Mouse (Mus musculus): Measurements from ENCODE around the gene Cenpx.
"Not testable (repeated sequence)": the region's sequence is repeated elsewhere in the genome, so short reads cannot be mapped to it uniquely, and the experiment has no call there.

Gene Cenpx

DNA sequence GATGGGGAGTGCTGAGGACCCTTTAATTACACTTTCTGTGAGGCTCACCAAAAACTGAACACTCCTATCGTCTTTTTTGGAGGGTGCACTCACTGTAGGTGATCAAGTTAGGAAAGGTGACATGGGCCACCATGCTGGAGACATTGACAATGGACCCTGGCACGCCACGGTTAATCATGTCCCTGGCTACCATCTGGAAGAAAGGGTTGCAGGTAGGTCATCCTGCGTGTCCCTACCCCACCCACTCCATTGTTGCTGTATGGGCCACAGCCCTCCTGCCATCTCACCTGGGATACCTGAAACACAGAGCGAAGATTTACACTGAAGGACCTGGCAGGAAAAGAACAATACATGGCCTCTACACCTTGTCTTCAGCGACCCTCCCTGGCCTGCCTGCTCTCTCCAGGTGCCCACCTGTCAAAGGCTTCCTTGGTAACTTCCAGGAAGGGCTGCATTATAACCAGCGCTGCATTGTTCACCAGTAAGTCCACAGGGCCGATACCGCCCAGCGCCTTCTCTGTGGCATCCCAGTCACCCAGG, 16.9 kb upstream of the Cenpx start:
- H3K36me3 ChIP-seq (ENCODE audit: control insufficient read depth, insufficient read depth, low read length, poor library complexity, severe bottlenecking): no peaks in the 10 kb centered on the region
- H3K27me3 ChIP-seq (ENCODE audit: control insufficient read depth, insufficient read depth, low read length, poor library complexity, severe bottlenecking): no peaks in the 10 kb centered on the region
- no peak for DNase-seq (ENCODE audit: low read depth, low spot score)

DNA sequence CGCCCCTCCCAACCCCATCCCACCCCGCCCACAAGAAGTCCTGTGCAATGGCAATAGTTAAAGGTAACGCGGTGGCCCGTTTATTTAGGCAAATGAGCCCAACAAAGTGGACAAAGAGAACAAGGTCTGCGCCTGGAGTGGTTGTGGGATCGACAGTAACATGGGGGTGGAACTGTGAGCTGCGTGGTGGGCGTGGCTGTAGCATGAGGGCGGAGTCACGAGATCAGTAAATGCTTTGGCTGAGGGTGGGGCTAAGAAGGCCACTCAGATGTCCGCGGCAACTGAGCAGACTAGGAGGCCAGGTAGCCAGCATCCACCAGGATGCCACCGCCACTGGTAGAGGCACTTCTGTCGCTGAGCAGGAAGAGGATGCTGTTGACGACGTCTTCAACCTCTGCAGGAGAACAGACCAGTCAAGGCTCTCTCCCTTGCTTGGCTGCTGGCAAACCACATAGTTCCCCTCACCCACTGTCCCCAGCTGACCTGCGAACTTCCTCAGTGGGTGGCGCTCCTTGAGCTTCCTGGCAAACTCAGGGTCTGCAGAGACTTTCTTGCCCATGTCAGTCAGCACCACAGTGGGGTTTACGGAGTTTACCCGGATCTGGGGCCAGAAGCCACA, 16.0 kb upstream of the Cenpx start:
- H3K27me3 ChIP-seq (ENCODE audit: control insufficient read depth, insufficient read depth, low read length, poor library complexity, severe bottlenecking); H3K36me3 ChIP-seq (ENCODE audit: control insufficient read depth, insufficient read depth, low read length, poor library complexity, severe bottlenecking): not testable (repeated sequence)
- peak; percentile 67 for DNase-seq (ENCODE audit: low read depth, low spot score)

DNA sequence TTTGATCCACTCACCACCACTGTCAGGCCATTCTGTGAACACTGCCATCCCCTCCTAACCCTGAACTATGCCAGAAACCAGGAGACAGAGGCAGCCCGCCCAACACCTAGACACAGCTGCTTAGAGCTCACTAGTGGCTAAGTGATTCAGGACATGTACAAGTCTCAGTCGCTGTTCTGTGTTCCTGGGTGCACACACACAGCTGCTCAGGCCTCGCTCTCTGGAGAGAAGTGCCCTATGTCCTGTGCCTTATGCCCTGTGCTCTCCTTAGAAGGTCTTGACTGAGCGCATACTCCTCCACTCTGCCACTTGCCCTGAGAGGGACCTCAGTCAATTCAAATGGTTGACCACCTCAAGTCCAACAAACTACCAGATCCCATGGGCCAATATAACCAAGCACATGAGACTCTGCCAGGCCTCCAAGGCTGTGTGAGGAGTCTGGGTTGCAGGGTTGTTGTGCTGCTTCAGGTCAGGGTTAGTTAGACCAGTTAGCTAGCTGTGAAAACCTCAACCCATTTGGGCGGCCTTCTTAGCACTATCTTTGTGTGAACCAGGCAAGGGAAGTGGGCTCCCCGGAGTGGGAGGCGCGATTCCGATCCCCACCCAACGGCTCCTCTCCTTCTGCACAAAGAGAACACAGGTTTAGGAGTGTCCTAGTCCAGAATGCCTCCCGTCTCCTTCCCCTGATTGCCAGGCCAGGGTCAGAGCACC, 15.1 kb upstream of the Cenpx start:
- H3K27me3 ChIP-seq (ENCODE audit: control insufficient read depth, insufficient read depth, low read length, poor library complexity, severe bottlenecking): no peaks in the 10 kb centered on the region
- no peaks in the 10 kb centered on the region for H3K36me3 ChIP-seq (ENCODE audit: control insufficient read depth, insufficient read depth, low read length, poor library complexity, severe bottlenecking)
- no peak for DNase-seq (ENCODE audit: low read depth, low spot score)

GRCm38 (mm10) chr11:120727564-120727963, 14.0 kb upstream of the Cenpx start:
- Histone ChIP-seq H3K36me3 (ENCODE audit: control insufficient read depth, insufficient read depth, low read length, poor library complexity, severe bottlenecking) (no peaks in the 10 kb centered on the region), H3K27me3 (ENCODE audit: control insufficient read depth, insufficient read depth, low read length, poor library complexity, severe bottlenecking) (no peaks in the 10 kb centered on the region)
- DNase-seq (ENCODE audit: low read depth, low spot score): no peak

GRCm38 (mm10) chr11:120727169-120727527, 13.6 kb upstream of the Cenpx start, which contains the start of gene Dcxr:
Gene Dcxr (minus strand): TSS chr11:120727281.
- no peaks in the 10 kb centered on the region for H3K27me3 ChIP-seq (ENCODE audit: control insufficient read depth, insufficient read depth, low read length, poor library complexity, severe bottlenecking)
- DNase-seq (ENCODE audit: low read depth, low spot score): peak; percentile 88
- no peaks in the 10 kb centered on the region for H3K36me3 ChIP-seq (ENCODE audit: control insufficient read depth, insufficient read depth, low read length, poor library complexity, severe bottlenecking)

- Histone ChIP-seq H3K36me3 (ENCODE audit: control insufficient read depth, insufficient read depth, low read length, poor library complexity, severe bottlenecking) (no peaks in the 10 kb centered on the region), H3K27me3 (ENCODE audit: control insufficient read depth, insufficient read depth, low read length, poor library complexity, severe bottlenecking) (no peaks in the 10 kb centered on the region)
- no peak for DNase-seq (ENCODE audit: low read depth, low spot score)
Measured at GRCm38 (mm10) chr11:120726243-120727168, 13.0 kb upstream of the Cenpx start.

DNA sequence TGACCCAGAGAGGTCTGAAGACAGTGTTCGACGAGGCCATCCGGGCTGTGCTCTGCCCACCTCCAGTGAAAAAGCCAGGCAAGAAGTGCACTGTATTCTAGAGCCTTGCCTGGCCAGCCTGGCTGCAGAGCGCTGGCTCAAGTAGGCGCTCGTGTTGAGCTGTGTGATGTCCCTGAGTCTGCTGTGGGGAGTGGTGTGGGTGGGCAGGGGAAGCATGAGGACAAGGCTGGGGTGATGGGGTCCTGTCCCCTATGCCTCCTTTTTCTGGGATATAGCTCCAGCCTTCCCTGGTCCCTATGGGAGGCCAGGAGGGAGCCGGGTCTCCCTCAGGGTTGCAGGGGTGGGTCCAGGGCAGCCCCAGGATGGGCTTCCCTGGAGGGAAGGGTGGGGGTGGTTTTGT, 10.0 kb upstream of the Cenpx start:
- no peak for DNase-seq (ENCODE audit: low read depth, low spot score)
- no peaks in the 10 kb centered on the region for H3K27me3 ChIP-seq (ENCODE audit: control insufficient read depth, insufficient read depth, low read length, poor library complexity, severe bottlenecking)
- H3K36me3 ChIP-seq (ENCODE audit: control insufficient read depth, insufficient read depth, low read length, poor library complexity, severe bottlenecking): no peaks in the 10 kb centered on the region

DNA sequence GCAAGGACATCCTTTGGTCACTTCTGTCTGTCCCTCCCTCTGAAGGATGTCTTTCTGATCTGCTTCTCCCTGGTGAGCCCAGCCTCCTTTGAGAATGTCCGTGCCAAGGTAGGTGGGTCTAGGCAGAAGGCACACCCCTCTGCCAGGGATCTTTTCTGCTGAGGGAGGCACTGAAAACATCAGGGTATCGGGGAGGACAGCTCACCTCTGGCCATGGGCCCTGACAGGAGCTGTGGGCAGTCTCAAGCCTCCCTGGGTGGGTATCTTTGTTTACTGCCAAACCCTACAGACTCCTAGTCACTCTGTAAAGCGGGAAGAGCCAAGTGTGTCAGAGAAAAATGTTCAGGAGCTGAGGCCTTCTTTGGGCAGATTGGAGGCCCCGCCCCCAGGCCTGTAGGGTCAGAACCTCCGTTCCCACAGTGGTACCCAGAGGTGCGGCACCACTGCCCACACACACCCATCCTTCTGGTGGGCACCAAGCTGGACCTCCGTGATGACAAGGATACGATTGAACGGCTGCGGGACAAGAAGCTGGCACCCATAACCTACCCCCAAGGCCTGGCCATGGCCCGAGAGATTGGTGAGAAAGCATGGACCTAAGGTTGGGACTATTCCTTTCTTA, 9.3 kb upstream of the Cenpx start:
- Histone ChIP-seq H3K27me3 (ENCODE audit: control insufficient read depth, insufficient read depth, low read length, poor library complexity, severe bottlenecking) (no peaks in the 10 kb centered on the region), H3K36me3 (ENCODE audit: control insufficient read depth, insufficient read depth, low read length, poor library complexity, severe bottlenecking) (peaks cover under 1% of the 10 kb centered on the region)
- no peak for DNase-seq (ENCODE audit: low read depth, low spot score)

- Histone ChIP-seq H3K36me3 (ENCODE audit: control insufficient read depth, insufficient read depth, low read length, poor library complexity, severe bottlenecking) (peaks cover 3% of the 10 kb centered on the region), H3K27me3 (ENCODE audit: control insufficient read depth, insufficient read depth, low read length, poor library complexity, severe bottlenecking) (no peaks in the 10 kb centered on the region)
- DNase-seq (ENCODE audit: low read depth, low spot score): no peak
Measured at GRCm38 (mm10) chr11:120722067-120722630, 8.6 kb upstream of the Cenpx start.

- DNase-seq (ENCODE audit: low read depth, low spot score): peak; percentile 42
- Histone ChIP-seq H3K27me3 (ENCODE audit: control insufficient read depth, insufficient read depth, low read length, poor library complexity, severe bottlenecking) (no peaks in the 10 kb centered on the region), H3K36me3 (ENCODE audit: control insufficient read depth, insufficient read depth, low read length, poor library complexity, severe bottlenecking) (peaks cover 3% of the 10 kb centered on the region)
Measured at GRCm38 (mm10) chr11:120721124-120722066, 7.9 kb upstream of the Cenpx start, which contains the start of gene Rac3. Gene Rac3 (plus strand): TSS chr11:120721470.

DNA sequence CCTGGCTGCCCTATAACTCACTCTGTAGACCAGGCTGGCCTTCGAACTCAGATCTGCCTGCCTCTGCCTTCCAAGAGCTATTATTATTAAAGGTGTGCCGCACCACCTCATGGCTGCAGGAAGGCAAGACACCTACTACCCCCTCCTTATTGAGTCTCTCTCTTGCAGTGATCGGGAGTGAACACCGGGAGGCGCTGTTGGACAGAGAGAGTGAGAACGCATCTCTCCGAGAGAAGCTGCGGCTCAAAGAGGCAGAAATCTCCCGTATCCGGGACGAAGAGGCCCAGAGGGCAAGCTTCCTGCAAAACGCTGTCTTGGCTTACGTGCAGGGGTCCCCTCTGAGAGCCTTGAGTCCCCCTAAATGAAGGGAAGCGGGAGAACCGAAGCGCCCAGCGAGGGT, 6.9 kb upstream of the Cenpx start:
- peak; percentile 94 for DNase-seq (ENCODE audit: low read depth, low spot score)
- Histone ChIP-seq H3K27me3 (ENCODE audit: control insufficient read depth, insufficient read depth, low read length, poor library complexity, severe bottlenecking) (no peaks in the 10 kb centered on the region), H3K36me3 (ENCODE audit: control insufficient read depth, insufficient read depth, low read length, poor library complexity, severe bottlenecking) (peaks cover 3% of the 10 kb centered on the region)

DNA sequence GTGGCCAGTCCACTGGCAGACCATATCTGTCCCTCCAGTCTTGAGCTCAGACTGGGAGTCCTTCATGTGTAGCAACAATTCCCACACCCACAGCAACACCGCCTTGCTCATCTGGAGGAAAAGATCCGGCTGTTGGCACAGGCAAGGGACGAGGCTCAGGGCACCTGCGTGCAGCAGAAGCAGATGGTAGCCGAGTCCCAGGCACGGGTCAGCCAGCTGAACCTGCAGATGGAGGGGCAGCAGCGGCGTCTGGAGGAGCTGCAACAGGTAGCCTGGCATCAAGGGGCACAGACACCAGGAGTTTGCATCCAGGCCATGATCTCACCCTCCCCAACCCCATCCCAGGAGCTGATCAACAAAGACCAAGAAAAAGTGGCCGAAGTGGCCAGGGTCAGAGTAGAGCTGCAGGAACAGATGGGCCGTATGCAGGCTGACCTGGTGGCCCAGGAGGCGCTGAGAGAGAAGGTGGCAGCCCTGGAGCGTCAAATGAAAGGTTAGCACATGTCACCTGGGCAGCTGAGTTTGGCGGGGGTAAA, 6.4 kb upstream of the Cenpx start:
- DNase-seq (ENCODE audit: low read depth, low spot score): no peak
- H3K27me3 ChIP-seq (ENCODE audit: control insufficient read depth, insufficient read depth, low read length, poor library complexity, severe bottlenecking): no peaks in the 10 kb centered on the region
- H3K36me3 ChIP-seq (ENCODE audit: control insufficient read depth, insufficient read depth, low read length, poor library complexity, severe bottlenecking): peaks cover 3% of the 10 kb centered on the region

GRCm38 (mm10) chr11:120719242-120719641, 5.7 kb upstream of the Cenpx start:
- Histone ChIP-seq H3K36me3 (ENCODE audit: control insufficient read depth, insufficient read depth, low read length, poor library complexity, severe bottlenecking) (peaks cover 3% of the 10 kb centered on the region), H3K27me3 (ENCODE audit: control insufficient read depth, insufficient read depth, low read length, poor library complexity, severe bottlenecking) (no peaks in the 10 kb centered on the region)
- DNase-seq (ENCODE audit: low read depth, low spot score): no peak
